Mouse (Mus musculus): ENCODE data around the gene Crisp2.
"Not testable (repeated sequence)": the region's sequence is repeated elsewhere in the genome, so short reads cannot be mapped to it uniquely, and the experiment has no call there.

The Crisp2 gene

GRCm38 (mm10) chr17:40806953-40807572 is at the start of gene Crisp2:
Gene Crisp2 (minus strand): TSS chr17:40807003.
- DNase-seq: no peak

- DNase-seq: no peak
These were observed 48.3 kb upstream of the Crisp2 start for GRCm38 (mm10) chr17:40855065-40855464.

DNA sequence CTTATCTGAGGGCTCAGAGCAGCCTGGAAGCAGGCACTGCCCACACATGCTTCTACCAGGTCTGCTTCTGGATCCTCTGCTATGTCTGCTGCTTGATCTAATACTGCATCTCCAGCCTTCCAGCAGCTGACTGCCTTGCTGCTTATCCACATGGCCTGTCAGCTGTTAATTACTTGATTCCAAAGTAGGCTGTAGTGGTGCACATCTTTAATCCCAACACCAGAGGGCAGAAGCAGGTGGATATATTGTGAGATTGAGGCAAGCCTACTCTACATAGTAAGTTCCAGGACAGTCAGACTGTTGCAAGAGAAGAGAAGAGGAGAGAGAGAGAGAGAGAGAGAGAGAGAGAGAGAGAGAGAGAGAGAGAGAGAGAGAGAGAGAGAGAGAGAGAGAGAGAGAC is 30.5 kb upstream of the Crisp2 start:
- no peak for DNase-seq

DNA sequence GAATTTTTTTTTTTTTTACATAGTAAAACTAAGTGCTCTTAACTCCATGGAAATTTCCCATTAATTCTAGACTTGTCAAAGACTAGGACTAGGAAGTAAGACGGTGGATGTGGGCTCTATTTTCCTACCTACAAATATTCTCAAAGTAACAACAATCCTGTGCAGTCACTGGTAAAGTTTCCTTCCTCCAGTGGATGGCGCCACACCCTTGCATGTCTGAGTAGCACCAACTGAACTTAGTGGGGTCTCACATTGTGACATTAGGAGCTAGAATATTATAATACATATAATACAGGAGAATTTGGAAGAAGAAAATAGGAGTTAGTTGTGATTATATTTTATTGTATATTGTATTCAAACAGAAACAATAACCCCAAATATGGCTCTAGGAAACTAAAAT is 25.1 kb upstream of the Crisp2 start:
- no peak for DNase-seq

DNA sequence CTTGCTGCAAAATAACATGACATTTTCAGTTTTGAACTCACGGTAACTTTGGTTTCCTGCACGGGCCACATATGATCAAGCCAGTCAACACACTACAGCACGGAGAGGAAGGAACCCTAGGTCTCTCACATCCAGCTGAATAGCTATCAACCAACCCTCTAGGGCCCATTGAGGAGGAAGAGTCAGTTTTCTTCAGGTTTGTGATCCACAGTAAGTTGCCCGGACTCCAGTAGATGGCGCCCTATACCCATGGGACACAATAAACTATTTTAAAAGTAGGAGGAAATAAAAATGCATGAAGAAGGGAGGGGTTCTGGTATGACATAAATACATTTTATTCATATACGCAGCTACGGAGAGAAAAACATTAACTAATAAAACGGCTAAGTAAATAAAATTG is 17.7 kb upstream of the Crisp2 start:
- no peak for DNase-seq

- DNase-seq: no peak
These were observed 17.0 kb upstream of the Crisp2 start for GRCm38 (mm10) chr17:40823817-40824216.

GRCm38 (mm10) chr17:40821477-40821876 is 14.7 kb upstream of the Crisp2 start:
- no peak for DNase-seq

GRCm38 (mm10) chr17:40817340-40817943 is 10.6 kb upstream of the Crisp2 start:
- no peak for DNase-seq

- no peak for DNase-seq
These were observed 5.5 kb upstream of the Crisp2 start for GRCm38 (mm10) chr17:40812259-40812658.

GRCm38 (mm10) chr17:40811560-40811959 is 4.8 kb upstream of the Crisp2 start:
- DNase-seq: no peak

GRCm38 (mm10) chr17:40810934-40811333 is 4.1 kb upstream of the Crisp2 start, which contains the start of gene Rhag:
Gene Rhag (plus strand): TSS chr17:40811126.
- no peak for DNase-seq

- DNase-seq: no peak
These were observed 1.3 kb upstream of the Crisp2 start for GRCm38 (mm10) chr17:40808071-40808470.

DNA sequence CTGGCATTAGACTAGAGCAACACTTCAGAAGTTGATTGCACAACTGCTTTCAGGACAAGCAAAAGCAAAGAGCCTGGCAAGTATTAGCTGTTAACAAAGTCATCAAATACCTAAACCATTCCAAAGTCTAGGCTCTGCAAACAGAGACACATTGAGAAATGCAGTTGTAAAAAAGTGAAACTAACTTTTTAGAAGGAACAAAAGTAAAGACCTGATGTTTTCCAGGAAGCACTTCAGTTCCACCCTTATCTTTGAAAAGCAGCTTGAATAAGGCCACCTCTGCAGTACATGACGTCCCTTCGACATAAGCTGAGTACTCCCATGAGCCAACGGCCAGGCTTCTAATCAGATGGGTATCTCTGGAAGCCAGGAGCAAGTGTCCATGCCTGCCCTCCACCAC is 253 bp downstream of the Crisp2 start:
- DNase-seq: no peak

- DNase-seq: no peak
These were observed 4.0 kb downstream of the Crisp2 start for GRCm38 (mm10) chr17:40802707-40803340.

DNA sequence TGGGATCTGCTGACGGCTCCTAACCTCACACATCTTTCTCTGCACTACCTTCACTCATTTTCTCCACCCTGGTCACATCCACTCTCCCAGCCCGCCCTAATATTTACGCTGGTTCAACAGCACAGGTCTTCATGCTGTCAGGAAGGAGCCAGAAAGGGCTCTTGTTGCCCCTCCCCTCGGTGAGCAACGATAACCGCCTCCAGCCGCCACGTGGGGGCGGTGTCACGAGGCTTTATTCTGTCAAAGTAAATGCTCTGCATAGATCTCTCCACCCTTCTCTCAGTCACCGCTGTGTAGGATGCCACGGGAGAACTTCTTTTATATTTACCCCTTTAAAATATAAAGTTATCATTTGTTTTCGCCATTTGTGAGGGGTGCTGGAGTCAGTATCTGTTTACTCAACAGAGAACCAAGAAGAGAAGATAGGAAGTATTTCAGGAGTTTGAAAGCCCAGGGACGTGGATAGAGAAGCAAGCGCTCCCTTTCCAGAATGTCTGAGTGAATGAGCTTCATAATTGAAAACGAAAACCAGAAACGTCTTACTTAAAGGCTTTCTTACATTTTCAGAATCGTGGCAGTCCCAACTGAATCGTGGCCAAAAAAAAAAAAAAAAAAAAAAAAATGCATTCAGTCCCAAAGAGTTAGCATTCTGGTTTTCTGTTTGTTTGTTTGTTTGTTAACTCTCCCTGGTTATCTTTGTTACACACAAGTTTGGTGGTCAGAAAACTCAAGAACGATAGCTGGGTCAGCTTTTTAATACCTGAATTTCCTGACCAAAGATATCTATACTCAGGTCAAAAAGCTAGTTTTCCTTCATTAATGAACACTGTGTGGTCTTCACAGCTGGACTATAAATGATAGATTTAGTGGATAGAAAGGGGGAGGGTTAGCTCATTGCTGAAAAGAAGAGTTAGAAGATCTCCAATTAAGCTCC is 12.6 kb downstream of the Crisp2 start:
- no peak for DNase-seq

- no peak for DNase-seq
These were observed 16.9 kb downstream of the Crisp2 start for GRCm38 (mm10) chr17:40789877-40790276.

DNA sequence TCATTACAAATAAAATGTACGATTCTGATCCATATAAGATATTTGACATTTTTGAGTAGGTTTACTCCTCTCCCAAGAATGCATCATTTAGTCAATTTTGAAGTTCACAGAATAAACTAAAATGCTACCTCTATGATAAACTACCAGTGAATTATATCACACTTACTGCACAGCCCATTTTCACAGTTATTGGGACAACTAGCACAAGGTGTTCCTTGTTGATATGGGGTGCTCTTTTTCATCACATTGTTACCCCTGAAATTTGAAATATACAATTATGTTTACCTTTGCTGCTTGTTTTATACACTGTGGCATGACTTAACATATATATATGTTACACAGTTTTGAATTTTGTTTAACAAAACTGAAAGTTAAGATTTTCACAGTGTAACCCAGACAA is 39.7 kb downstream of the Crisp2 start:
- no peak for DNase-seq

- no peak for DNase-seq
These were observed 43.1 kb downstream of the Crisp2 start for GRCm38 (mm10) chr17:40763662-40764061.

DNA sequence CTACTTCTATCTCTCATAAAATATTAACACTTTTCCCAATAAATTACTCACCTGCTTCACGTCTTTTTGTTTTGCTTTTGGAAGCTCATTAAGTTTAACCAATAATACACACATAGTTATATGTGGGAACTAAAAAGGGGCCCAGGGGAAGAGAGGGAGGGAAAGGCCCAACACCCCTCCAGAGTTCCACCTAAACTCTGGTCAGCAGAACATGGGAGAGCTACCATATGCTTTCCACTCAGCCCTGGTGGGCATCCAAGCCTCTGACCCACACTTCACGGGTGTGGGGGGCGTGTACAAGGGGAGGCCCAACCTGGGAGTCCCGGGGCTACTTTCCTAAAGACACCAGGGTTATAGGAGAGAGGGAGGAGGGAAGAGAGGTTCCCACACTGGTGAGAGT is 75.1 kb downstream of the Crisp2 start:
- DNase-seq: no peak

- DNase-seq: no peak
These were observed 75.5 kb downstream of the Crisp2 start for GRCm38 (mm10) chr17:40731296-40731695.

- no peak for DNase-seq
These were observed 80.0 kb downstream of the Crisp2 start, which contains the start of gene Esp1 for GRCm38 (mm10) chr17:40726820-40727219. Gene Esp1 (plus strand): TSS chr17:40727120.

DNA sequence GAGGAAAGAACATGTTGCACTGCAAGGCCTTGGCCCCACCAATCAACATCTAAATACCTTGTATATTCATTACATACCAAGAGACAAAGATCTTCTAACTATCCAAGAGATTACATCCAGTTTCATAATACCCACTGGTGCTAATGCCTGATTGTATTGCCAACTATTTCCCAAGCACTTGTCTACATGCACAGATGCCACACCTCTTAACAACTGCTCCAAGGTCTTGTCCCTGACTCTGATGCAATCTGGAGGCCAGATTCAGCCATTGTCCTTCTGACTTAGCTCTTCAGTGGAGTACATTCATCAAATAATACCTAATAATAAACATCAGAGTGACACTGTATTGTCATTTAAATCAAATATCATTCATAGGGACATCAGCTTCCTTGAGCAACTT is 89.7 kb downstream of the Crisp2 start:
- DNase-seq: not testable (repeated sequence)

DNA sequence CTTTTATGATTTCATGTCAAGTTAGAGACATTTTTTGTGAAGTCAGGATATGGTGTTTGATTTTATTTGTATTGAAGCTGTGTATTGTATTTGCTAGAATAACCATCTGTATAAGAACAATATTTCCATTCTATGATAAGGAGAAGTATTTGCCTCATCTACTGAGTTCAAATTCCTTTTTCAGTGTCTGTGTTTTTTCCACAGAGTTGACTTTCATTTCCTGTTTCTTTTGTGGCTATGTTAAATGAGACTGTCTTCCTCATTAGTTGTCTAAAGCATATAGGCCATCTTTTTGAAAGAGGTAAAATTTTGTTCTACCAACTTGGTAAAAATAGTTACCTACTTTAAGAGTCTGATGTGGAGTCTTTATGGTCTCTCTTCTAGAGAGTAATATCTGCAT is 90.5 kb downstream of the Crisp2 start:
- no peak for DNase-seq

Data from cerebellum, adult 9-11 months (tissue).